Mouse (Mus musculus) E14TG2a.4 (cell line): Measurements from ENCODE around the gene Serpinb5.

Experiments used
- H3K27me3 ChIP-seq: 2 replicates; pipeline ENCODE4 v1.6.1; 2014; ENCODE audit warnings: low read length, control low read depth; ENCODE audit not compliant: insufficient read depth
- H3K36me3 ChIP-seq: 2 replicates; pipeline ENCODE4 v1.6.1; 2014; ENCODE audit warnings: low read length, control low read depth; ENCODE audit not compliant: insufficient read depth
- H3K4me1 ChIP-seq: replicated peaks from 2 replicates; pipeline ENCODE4 v1.6.1; 2014; ENCODE audit warnings: low read depth, low read length, control low read depth
- H3K4me3 ChIP-seq: replicated peaks from 2 replicates; pipeline ENCODE4 v1.5.1; 2014; ENCODE audit warnings: mild to moderate bottlenecking, low read length
- H3K9me3 ChIP-seq: 2 replicates; pipeline ENCODE4 v1.6.1; 2014; ENCODE audit warnings: low read length, control low read depth
- CTCF ChIP-seq: conservative IDR thresholded peaks from 2 replicates; pipeline ENCODE4 v1.5.1; 2014; ENCODE audit warnings: low read length
- NANOG ChIP-seq: IDR thresholded peaks from 2 replicates; pipeline ENCODE4 v1.6.1; 2014; ENCODE audit warnings: borderline replicate concordance, low read length, mixed read lengths
- POU5F1 ChIP-seq: IDR thresholded peaks from 2 replicates; pipeline ENCODE4 v1.6.1; 2014; ENCODE audit warnings: low read length, borderline replicate concordance

Gene Serpinb5

DNA sequence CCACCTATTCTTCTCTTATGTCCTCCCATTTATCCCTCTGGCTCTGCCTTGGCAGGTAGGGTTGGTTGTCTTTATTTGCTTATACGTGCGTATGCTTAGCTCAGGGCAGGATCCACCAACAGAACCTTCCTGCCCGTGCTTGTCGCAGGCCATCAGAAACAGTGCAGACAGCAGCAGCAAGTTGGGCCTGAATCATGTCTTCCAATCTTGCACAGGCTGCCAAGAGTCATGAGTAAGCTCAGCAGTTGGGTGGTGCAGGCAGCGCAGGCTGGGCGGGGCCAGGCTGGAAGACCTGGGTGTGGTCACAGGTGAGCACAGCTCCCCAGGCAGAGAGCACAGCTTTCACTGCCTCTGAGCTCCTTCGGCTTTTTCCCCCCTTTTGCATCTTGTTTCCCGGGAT lies at the start of gene Serpinb5:
TSS of gene Serpinb5 (plus strand) at position 327 of the 400 bp plus-strand sequence.
- TF ChIP-seq NANOG (no peak), POU5F1 (no peak), CTCF (no peak)
- Histone ChIP-seq H3K4me3 (no peak within 1 kb of the TSS), H3K27me3 (no peaks in the 10 kb centered on the region), H3K36me3 (no peaks in the 10 kb centered on the region), H3K4me1 (peaks cover 11% of the 10 kb centered on the region), H3K9me3 (no peaks in the 10 kb centered on the region)

- no peaks in the 10 kb centered on the region for H3K27me3 ChIP-seq
- H3K4me3 ChIP-seq = no peak overlapping the region
- H3K4me1 ChIP-seq = peaks cover 11% of the 10 kb centered on the region
- TF ChIP-seq CTCF (no peak), NANOG (no peak), POU5F1 (no peak)
- H3K9me3 ChIP-seq = peaks cover under 1% of the 10 kb centered on the region; the same call in 1 of the 2 replicates
- no peaks in the 10 kb centered on the region for H3K36me3 ChIP-seq
These were observed 46.1 kb upstream of the Serpinb5 start for GRCm38 (mm10) chr1:106814864-106815263.

GRCm38 (mm10) chr1:106815265-106815664 lies 45.7 kb upstream of the Serpinb5 start:
- Histone ChIP-seq H3K9me3 (no peaks in the 10 kb centered on the region), H3K4me1 (peaks cover 11% of the 10 kb centered on the region), H3K27me3 (no peaks in the 10 kb centered on the region), H3K4me3 (no peak overlapping the region), H3K36me3 (no peaks in the 10 kb centered on the region)
- TF ChIP-seq POU5F1 = no peak
- TF ChIP-seq CTCF = no peak
- no peak for TF ChIP-seq NANOG

GRCm38 (mm10) chr1:106816766-106817165 lies 44.2 kb upstream of the Serpinb5 start:
- H3K27me3 ChIP-seq = no peaks in the 10 kb centered on the region

DNA sequence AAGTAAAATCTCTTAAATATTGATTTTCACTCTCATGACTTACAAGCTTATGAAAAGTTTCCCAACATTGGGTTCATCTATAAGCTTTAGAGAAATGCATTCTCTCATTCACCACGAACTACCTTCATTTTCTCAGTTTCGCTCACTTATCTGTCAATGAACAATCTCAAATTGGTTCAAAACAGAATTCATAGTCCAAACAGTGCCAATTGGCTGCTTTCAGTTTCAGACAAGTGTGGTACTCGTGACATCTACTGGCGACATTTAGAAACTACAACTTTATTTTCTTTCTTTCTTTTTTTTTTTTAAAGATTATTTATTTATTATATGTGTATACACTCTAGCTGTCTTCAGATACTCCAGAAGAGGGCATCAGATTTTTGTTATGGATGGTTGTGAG lies 42.6 kb upstream of the Serpinb5 start:
- H3K36me3 ChIP-seq = no peaks in the 10 kb centered on the region
- H3K27me3 ChIP-seq = no peaks in the 10 kb centered on the region

More at GRCm38 (mm10) chr1:106816766-106817165, 44.2 kb upstream of the Serpinb5 start:
- Histone ChIP-seq H3K9me3 (no peaks in the 10 kb centered on the region), H3K4me3 (no peak overlapping the region), H3K4me1 (peaks cover 11% of the 10 kb centered on the region), H3K36me3 (no peaks in the 10 kb centered on the region)
- no peak for TF ChIP-seq POU5F1
- TF ChIP-seq NANOG = no peak
- no peak for TF ChIP-seq CTCF

GRCm38 (mm10) chr1:106822297-106822696 lies 38.7 kb upstream of the Serpinb5 start:
- Histone ChIP-seq H3K4me1 (no peaks in the 10 kb centered on the region), H3K36me3 (no peaks in the 10 kb centered on the region), H3K9me3 (no peaks in the 10 kb centered on the region), H3K27me3 (no peaks in the 10 kb centered on the region), H3K4me3 (no peak overlapping the region)
- TF ChIP-seq CTCF = no peak
- TF ChIP-seq POU5F1 = no peak

More for the DNA sequence above, 42.6 kb upstream of the Serpinb5 start:
- no peaks in the 10 kb centered on the region for H3K9me3 ChIP-seq
- TF ChIP-seq POU5F1 (no peak), NANOG (no peak), CTCF (peak; percentile 32; the same call in 1 of the 2 replicates)
- peaks cover 11% of the 10 kb centered on the region for H3K4me1 ChIP-seq
- H3K4me3 ChIP-seq = no peak overlapping the region

GRCm38 (mm10) chr1:106828784-106829183 lies 32.2 kb upstream of the Serpinb5 start:
- H3K4me3 ChIP-seq = no peak overlapping the region
- H3K9me3 ChIP-seq = no peaks in the 10 kb centered on the region
- H3K4me1 ChIP-seq = no peaks in the 10 kb centered on the region
- TF ChIP-seq POU5F1 (no peak), CTCF (no peak), NANOG (no peak)
- H3K27me3 ChIP-seq = no peaks in the 10 kb centered on the region
- no peaks in the 10 kb centered on the region for H3K36me3 ChIP-seq

- TF ChIP-seq POU5F1 (no peak), CTCF (no peak), NANOG (no peak)
- Histone ChIP-seq H3K27me3 (no peaks in the 10 kb centered on the region), H3K4me3 (no peak overlapping the region), H3K9me3 (no peaks in the 10 kb centered on the region), H3K4me1 (peaks cover 9% of the 10 kb centered on the region), H3K36me3 (no peaks in the 10 kb centered on the region)
These were observed 4.6 kb downstream of the Serpinb5 start for GRCm38 (mm10) chr1:106865543-106865942.

- TF ChIP-seq POU5F1 = no peak
- TF ChIP-seq NANOG = no peak
- TF ChIP-seq CTCF = no peak
These were observed 5.1 kb downstream of the Serpinb5 start for GRCm38 (mm10) chr1:106866029-106866428.

More at GRCm38 (mm10) chr1:106866029-106866428, 5.1 kb downstream of the Serpinb5 start:
- Histone ChIP-seq H3K4me1 (peaks cover 5% of the 10 kb centered on the region), H3K9me3 (no peaks in the 10 kb centered on the region), H3K4me3 (no peak overlapping the region), H3K36me3 (no peaks in the 10 kb centered on the region), H3K27me3 (no peaks in the 10 kb centered on the region)
